Mouse (Mus musculus): ENCODE measurements around the gene Cdkn1a.

GRCm38 (mm10) chr17:29137906-29138305, 47.1 kb downstream of the Cdkn1a start:
- TF ChIP-seq CTCF (IDR thresholded peaks at IDR 0.05; ENCODE audit: low read depth, low read length) = no peak
- TF ChIP-seq POLR2A (IDR thresholded peaks at IDR 0.05; ENCODE audit: borderline replicate concordance, low read depth, low read length) = no peak
